Mouse (Mus musculus): Measurements from ENCODE around the gene Il15. TPM values are rescaled to one million over a fixed set of nuclear protein-coding genes. Genes with fewer than 3 reads are reported as not detected.

Il15 gene
- polyA plus RNA-seq, 1 experiment from 2014 or later, result 27.2 TPM

DNA sequence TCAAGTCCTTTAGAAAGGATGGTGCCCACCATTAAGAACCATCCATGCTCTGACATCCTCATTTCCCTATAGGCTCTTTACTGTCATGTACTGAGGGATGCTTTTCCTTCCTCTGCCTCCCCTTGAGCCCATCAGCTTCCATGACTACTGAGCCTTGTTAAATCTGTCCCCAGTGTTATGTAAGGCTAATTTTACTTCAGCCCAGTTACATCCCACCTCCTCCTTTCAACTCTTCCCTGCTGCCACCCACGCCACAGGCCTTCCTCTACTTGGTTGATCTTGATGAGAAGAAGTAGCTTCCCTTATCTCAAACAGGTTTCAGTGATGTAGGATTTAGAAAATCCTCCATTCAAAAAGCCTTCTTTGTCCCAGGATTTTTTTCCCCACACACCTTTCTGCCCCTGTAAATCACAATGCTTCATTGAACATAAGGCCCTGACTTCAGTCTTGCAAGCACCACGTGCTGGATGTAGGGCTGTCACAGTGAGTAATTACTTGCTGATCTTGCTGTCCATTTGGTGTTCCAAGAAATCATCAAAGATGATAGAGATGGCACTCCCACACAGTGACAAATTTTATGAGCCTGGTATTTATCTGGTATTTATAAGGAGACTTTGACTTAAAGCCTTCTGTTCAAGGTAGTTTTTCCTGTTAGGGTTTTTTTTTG lies 74.9 kb downstream of the Il15 start:
- Histone ChIP-seq H3K36me3 (ENCODE audit: inconsistent target) (peaks cover 22% of the 10 kb centered on the region), H3K79me2 (ENCODE audit: inconsistent target) (no peaks in the 10 kb centered on the region), H3K4me3 (ENCODE audit: inconsistent target) (no peak overlapping the region), H3K27ac (no peak overlapping the region)
- WGBS (ENCODE audit: missing documents), result 82% methylated on average over 2 of the region's 2 CpGs

DNA sequence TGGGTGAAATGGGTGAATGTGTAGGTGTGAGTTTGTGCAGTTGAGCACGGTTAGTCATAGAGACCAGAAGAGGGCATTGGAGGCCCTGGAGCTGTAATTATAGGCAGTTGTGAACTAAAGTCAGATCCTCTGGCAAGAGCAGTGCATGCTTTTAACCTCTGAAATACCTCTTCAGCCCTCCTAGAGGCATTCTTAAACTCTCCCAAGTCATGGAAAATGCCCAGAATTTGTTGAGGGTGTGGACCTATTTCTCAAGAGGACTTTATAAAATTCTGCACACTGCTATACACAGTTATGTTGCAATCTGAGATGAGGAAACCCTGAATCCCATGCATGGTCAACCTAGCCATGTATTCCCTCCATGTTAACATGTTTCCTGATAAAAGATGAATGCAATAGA lies 77.0 kb downstream of the Il15 start:
- no peak overlapping the region for H3K4me3 ChIP-seq (ENCODE audit: inconsistent target)
- H3K36me3 ChIP-seq (ENCODE audit: inconsistent target), result peaks cover 5% of the 10 kb centered on the region; the same call in 1 of the 2 replicates
- WGBS (ENCODE audit: missing documents), result 27% methylated on average over 1 of the region's 1 CpGs
- no peaks in the 10 kb centered on the region for H3K79me2 ChIP-seq (ENCODE audit: inconsistent target)
- no peak overlapping the region for H3K27ac ChIP-seq

- Histone ChIP-seq H3K36me3 (ENCODE audit: inconsistent target) (peaks cover under 1% of the 10 kb centered on the region; the same call in 1 of the 2 replicates), H3K79me2 (ENCODE audit: inconsistent target) (no peaks in the 10 kb centered on the region), H3K4me3 (ENCODE audit: inconsistent target) (no peak overlapping the region), H3K27ac (no peak overlapping the region)
- 72% methylated on average over 6 of the region's 6 CpGs for WGBS (ENCODE audit: missing documents)
Observed at GRCm38 (mm10) chr8:82325586-82325985, 77.4 kb downstream of the Il15 start.

GRCm38 (mm10) chr8:82317446-82317845 lies 85.6 kb downstream of the Il15 start:
- no peak overlapping the region for H3K4me3 ChIP-seq (ENCODE audit: inconsistent target)
- no peaks in the 10 kb centered on the region for H3K79me2 ChIP-seq (ENCODE audit: inconsistent target)
- H3K36me3 ChIP-seq (ENCODE audit: inconsistent target), result no peaks in the 10 kb centered on the region
- 81% methylated on average over 3 of the region's 3 CpGs for WGBS (ENCODE audit: missing documents)
- no peak overlapping the region for H3K27ac ChIP-seq

DNA sequence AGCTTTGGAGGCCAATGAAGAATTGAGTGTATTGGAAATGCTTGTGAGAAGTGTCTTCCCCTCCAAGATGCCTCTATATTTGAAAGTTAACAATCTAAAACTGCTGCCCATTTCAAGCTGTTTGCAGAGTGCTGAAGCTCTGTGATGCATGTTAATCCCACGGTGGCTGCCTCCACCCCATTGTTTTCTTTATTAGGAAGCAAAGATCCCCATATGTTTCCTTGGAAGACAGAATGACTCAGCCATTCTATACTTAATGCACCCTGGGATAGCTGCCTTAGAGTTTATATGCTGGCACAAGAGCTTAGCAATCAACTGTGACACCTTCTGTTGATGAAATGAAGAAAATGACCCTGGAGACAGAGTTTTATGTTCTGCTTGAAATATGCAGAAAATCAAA lies 96.6 kb downstream of the Il15 start:
- 58% methylated on average over 1 of the region's 1 CpGs for WGBS (ENCODE audit: missing documents)
- no peak overlapping the region for H3K27ac ChIP-seq
- H3K4me3 ChIP-seq (ENCODE audit: inconsistent target), result no peak overlapping the region
- H3K79me2 ChIP-seq (ENCODE audit: inconsistent target), result no peaks in the 10 kb centered on the region
- no peaks in the 10 kb centered on the region for H3K36me3 ChIP-seq (ENCODE audit: inconsistent target)

DNA sequence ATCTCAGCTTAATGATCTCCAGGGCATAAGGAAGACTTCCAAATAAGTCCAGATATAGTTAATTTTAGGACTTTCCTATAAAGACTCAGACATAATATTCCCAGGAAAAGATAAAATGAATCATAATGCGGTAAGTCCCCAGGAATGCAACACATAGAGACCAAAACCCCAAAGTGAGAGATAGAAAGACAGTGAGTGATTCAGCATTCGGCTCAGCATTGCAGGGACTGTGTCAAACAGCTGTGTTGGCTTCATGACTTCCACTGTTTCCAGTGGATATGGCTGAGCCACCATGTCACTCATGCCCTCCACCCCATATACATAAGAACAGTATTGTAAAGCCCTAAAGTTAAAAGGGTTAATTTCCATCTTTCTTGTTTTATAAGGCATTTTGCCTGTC lies 106.8 kb downstream of the Il15 start:
- 88% methylated on average over 2 of the region's 2 CpGs for WGBS (ENCODE audit: missing documents)
- H3K4me3 ChIP-seq (ENCODE audit: inconsistent target), result no peak overlapping the region

DNA sequence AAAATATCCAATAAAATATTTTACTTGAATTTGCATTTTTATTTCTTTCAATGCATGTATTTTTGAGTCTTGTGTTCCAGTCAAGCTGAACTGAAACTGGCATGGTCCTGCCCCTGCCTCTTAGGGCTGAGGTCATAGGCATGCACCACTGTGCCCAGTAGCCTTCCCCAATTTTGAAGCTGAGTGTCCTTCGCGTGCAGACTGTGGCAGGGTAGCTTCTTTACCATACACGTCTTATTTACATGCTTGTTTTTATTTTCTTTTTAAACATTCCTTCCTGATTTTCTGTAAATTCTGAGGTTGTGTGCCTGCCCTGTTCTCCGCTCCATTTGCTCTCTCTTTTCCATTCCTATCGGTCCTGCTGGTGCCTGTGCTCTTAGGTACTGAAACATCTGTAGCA lies 111.4 kb downstream of the Il15 start:
- Histone ChIP-seq H3K4me3 (ENCODE audit: inconsistent target) (no peak overlapping the region), H3K27ac (no peak overlapping the region), H3K79me2 (ENCODE audit: inconsistent target) (no peaks in the 10 kb centered on the region), H3K36me3 (ENCODE audit: inconsistent target) (no peaks in the 10 kb centered on the region)
- WGBS (ENCODE audit: missing documents), result 92% methylated on average over 5 of the region's 5 CpGs

More for the DNA sequence above, 106.8 kb downstream of the Il15 start:
- Histone ChIP-seq H3K27ac (no peak overlapping the region), H3K79me2 (ENCODE audit: inconsistent target) (no peaks in the 10 kb centered on the region), H3K36me3 (ENCODE audit: inconsistent target) (no peaks in the 10 kb centered on the region)

- H3K4me3 ChIP-seq (ENCODE audit: inconsistent target), result no peak overlapping the region
- H3K79me2 ChIP-seq (ENCODE audit: inconsistent target), result no peaks in the 10 kb centered on the region
- no peak overlapping the region for H3K27ac ChIP-seq
- no peaks in the 10 kb centered on the region for H3K36me3 ChIP-seq (ENCODE audit: inconsistent target)
- 97% methylated on average over 3 of the region's 3 CpGs for WGBS (ENCODE audit: missing documents)
Observed at GRCm38 (mm10) chr8:82285866-82286265, 117.2 kb downstream of the Il15 start.

GRCm38 (mm10) chr8:82281995-82282394 lies 121.0 kb downstream of the Il15 start:
- 91% methylated on average over 5 of the region's 5 CpGs for WGBS (ENCODE audit: missing documents)
- no peak overlapping the region for H3K4me3 ChIP-seq (ENCODE audit: inconsistent target)

More at GRCm38 (mm10) chr8:82281995-82282394, 121.0 kb downstream of the Il15 start:
- Histone ChIP-seq H3K27ac (no peak overlapping the region), H3K79me2 (ENCODE audit: inconsistent target) (no peaks in the 10 kb centered on the region), H3K36me3 (ENCODE audit: inconsistent target) (no peaks in the 10 kb centered on the region)

All from macrophage (primary cell).